Mouse (Mus musculus) B cell, adult (primary cell): ENCODE results near the gene Ift27. TPM values are rescaled to one million over a fixed set of nuclear protein-coding genes. Genes with fewer than 3 reads are reported as not detected.

Experiments
- total RNA-seq: library from RNA; stranded (reverse); gene quantifications from 4 replicates; pipeline ENCODE4 v1.2.4, GENCODE M21; 2023; ENCODE audit not compliant: inconsistent age

The Ift27 gene
- total RNA-seq: 38.3 to 40.6 TPM (median 39.6 TPM) in 4 replicates

DNA sequence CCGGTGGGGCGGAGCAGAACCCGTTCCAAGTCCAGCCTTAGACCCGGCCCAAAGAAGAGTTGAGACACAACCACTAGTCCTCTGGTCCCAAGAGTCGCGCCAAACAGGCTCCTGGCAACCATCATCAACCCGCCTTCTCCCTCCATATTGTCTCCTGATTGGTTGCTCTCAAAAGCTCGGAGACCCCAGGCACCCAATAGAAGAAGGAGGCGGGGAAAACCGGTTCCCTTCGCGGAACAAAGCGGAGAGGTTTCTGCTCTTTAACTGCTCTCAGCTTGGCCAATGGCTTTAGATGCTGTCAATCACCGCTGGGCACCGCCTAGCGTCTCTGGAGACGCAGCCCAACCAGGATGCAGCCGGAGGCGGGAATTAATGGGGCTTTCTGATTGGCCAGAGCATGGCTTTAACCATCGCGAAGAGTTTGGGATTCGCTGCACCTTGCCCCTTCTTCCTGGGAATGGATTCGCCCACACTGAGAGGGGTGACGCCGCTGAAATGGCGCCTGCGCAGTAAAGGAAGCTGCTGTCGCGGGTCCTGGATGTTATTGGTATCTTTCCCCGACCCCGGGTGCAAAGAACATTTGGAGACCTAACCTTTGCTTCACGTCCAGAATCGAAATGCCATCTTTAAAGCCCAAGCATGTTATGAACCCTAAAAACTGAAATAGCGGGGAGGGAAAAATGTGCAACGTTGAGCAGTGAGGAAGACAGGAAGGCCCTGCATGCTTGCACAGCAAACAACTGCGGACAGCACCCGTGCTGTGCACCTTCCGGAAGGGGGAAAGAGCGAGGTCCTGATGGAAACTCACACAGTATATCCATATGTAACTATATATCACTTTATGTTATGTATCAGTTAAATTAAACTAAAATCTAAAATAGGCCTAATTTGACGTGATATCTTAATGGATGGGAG, at the start of gene Ift27:
Gene Ift27, minus strand, starts transcription at position 136 of the 915 bp plus-strand sequence.

DNA sequence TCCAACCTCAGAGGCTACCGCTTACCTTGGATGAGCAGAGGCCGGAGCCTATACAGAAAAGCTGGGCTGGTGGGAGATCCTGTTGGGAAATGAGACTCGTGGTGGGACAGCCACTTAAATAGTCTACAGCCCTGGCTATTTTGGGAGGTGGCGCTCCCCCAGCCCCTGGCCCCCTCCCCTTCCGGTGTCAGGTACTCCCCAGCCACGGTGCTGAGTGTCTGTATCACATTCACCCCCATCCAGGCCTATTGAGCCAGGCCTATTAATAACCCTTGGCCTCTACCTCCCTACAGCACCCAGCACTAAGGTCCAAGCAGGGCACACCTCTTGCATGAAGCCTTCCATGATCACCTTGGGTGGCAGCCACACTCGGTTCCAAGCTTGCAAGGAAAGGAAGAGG, 32.4 kb upstream of the Ift27 start, which contains the start of gene Pvalb:
Gene Pvalb, minus strand, starts transcription at position 89 of the 400 bp plus-strand sequence.

DNA sequence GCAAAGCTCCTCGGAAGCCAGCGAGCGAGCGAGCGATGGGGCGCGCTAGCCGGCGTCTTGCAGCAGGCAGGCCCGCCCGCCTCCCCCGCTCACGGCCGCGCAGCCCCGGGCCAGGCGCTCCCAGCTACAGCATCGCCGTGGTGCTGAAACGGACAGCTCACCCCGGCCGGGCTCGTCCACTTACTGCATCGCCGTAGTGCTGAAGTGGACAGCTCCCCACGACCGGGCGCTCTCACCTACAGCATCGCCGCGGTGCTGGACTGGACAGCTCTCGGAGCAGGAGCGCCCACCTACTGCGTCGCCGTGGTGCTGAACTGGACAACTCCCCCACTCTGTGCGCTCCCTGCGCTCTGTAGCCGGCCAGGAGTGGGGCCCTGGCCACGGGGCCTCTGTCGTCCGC, 54.2 kb downstream of the Ift27 start, which contains the start of gene Cacng2:
Gene Cacng2, minus strand, starts transcription at position 325 of the 400 bp plus-strand sequence.

Other genes starting within 250 kb of the Ift27 start
- 77.4 to 94.7 TPM (median 83.7 TPM) in 4 replicates for gene Txn2, start 245.1 kb downstream of the Ift27 start, total RNA-seq
- 8.8 to 10.2 TPM (median 9.5 TPM) in 4 replicates for gene Foxred2, start 217.4 kb downstream of the Ift27 start, total RNA-seq
- gene Eif3d, start 203.3 kb downstream of the Ift27 start, total RNA-seq: 157 to 171 TPM (median 161 TPM) in 4 replicates
- not detected in 4 replicates for gene Cacng2, start 54.1 kb downstream of the Ift27 start, total RNA-seq
- not detected in 4 replicates for gene Pvalb, start 32.3 kb upstream of the Ift27 start, total RNA-seq
- 273 to 314 TPM (median 305 TPM) in 4 replicates for gene Ncf4, start 70.7 kb upstream of the Ift27 start, total RNA-seq
- gene Csf2rb2, start 131.6 kb upstream of the Ift27 start, total RNA-seq: 0.42 to 1.9 TPM (median 0.95 TPM) in 4 replicates
- 24.3 to 48.8 TPM (median 30.5 TPM) in 4 replicates for gene Csf2rb, start 151.6 kb upstream of the Ift27 start, total RNA-seq
- gene Tex33, start 221.8 kb upstream of the Ift27 start, total RNA-seq: not detected in 4 replicates
- gene Tst, start 231.8 kb upstream of the Ift27 start, total RNA-seq: 1.5 to 3.0 TPM (median 1.7 TPM) in 4 replicates
- 21.0 to 27.2 TPM (median 24.3 TPM) in 4 replicates for gene Mpst, start 232.3 kb upstream of the Ift27 start, total RNA-seq